In genomic region chr12:86682178-86682577, GRCm38 (mm10) we compare ENCODE assay signal across 15 mouse cellular contexts. TPM values are rescaled to one million over a fixed set of nuclear protein-coding genes. Genes with fewer than 3 reads are reported as not detected.
DNase-seq lines count a peak whose midpoint lies in the region; ATAC-seq and TF ChIP-seq lines count a peak whose summit lies in the region.
"Had no signal": no experiment of that assay in that cellular context is flagged by ENCODE, and none has a peak within 500 bp of the region (broad histone marks: within the 10 kb centered on the region; RNA-seq: fewer than 3 reads in every experiment).

No protein-coding gene starts in this region.

- no peak for TF ChIP-seq POLR2A in heart, adult 2 months (IDR thresholded peaks at IDR 0.05; ENCODE audit: insufficient read depth, low read depth, low read length)

- no peak for TF ChIP-seq CTCF in heart, adult 2 months (IDR thresholded peaks at IDR 0.05)

- intact Hi-C loops in heart, adult 2 months (cut with DNase I): no loop called here
- intact Hi-C loops in heart, postnatal 14 days (cut with DNase I): no loop called here

- H3K27ac ChIP-seq in heart, adult 2 months: peak overlapping the region; percentile 36; the same call in 1 of the 2 replicates
- H3K27ac ChIP-seq in neural tube, embryonic 11.5 days (ENCODE audit: low read depth, low read length): no peak overlapping the region
- H3K27ac ChIP-seq in midbrain, embryonic 10.5 days (replicated peaks): no peak overlapping the region

- TF ChIP-seq EP300 in heart, adult 2 months (IDR thresholded peaks at IDR 0.05; ENCODE audit: insufficient read depth, low read depth, low read length): no peak

- 38% methylated on average over 8 of the region's 8 CpGs for WGBS in heart, adult 2 months
- WGBS in neural tube, embryonic 11.5 days: 89% methylated on average over 8 of the region's 8 CpGs
- 88% methylated on average over 8 of the region's 8 CpGs for WGBS in midbrain, embryonic 10.5 days

- no peak for ATAC-seq in neural tube, embryonic 11.5 days (ENCODE audit: insufficient read depth, low FRiP score, low TSS enrichment)
- ATAC-seq in CD4-positive, CD25-positive, alpha-beta regulatory T cell, adult 4 months: no peak

- H3K4me2 ChIP-seq in neural tube, embryonic 11.5 days (ENCODE audit: low read depth): no peak overlapping the region; the same call in none of the 2 replicates

- H3K4me3 ChIP-seq in heart, adult 2 months: no peak overlapping the region
- peak overlapping the region; percentile 91; the same call in 1 of the 2 replicates for H3K4me3 ChIP-seq in neural tube, embryonic 11.5 days (ENCODE audit: low read depth, low read length)
- H3K4me3 ChIP-seq in midbrain, embryonic 10.5 days: 0 out of 2 replicates have a peak overlapping the region, but pooled peaks have one; percentile 24

- no peaks in the 10 kb centered on the region for H3K36me3 ChIP-seq in heart, adult 2 months (ENCODE audit: control insufficient read depth, insufficient read depth, low read length)
- H3K36me3 ChIP-seq in neural tube, embryonic 11.5 days (ENCODE audit: control insufficient read depth, insufficient read depth, low read length): peaks cover 6% of the 10 kb centered on the region; the same call in 1 of the 2 replicates
- H3K36me3 ChIP-seq in midbrain, embryonic 10.5 days: peaks cover 48% of the 10 kb centered on the region

- H3K9me3 ChIP-seq in neural tube, embryonic 11.5 days (ENCODE audit: control insufficient read depth, low read length): no peaks in the 10 kb centered on the region
- H3K9me3 ChIP-seq in midbrain, embryonic 10.5 days (replicated peaks): no peaks in the 10 kb centered on the region

- H3K9ac ChIP-seq in heart, adult 2 months (ENCODE audit: low read depth, low read length): no peak overlapping the region
- no peak overlapping the region; the same call in 1 of the 2 replicates for H3K9ac ChIP-seq in neural tube, embryonic 11.5 days (ENCODE audit: low read length)

- no peak for DNase-seq in heart, adult 2 months
- no peak for DNase-seq in heart, postnatal 14 days
- DNase-seq in neural tube, embryonic 11.5 days (ENCODE audit: low spot score): no peak
- no peak for DNase-seq in neural tube, embryonic 10.5 days (ENCODE audit: extremely low spot score, low spot score)
- no peak for DNase-seq in midbrain, embryonic 10.5 days (ENCODE audit: low spot score)
- no peak for DNase-seq in spleen, postnatal 4 days (ENCODE audit: low spot score in 2 of 2)
- DNase-seq in gastrocnemius, adult 8-10 months (ENCODE audit: low spot score in 2 of 2): no peak
- DNase-seq: kidney, postnatal 25 days; thymus, adult 2 months had no signal

- peaks cover 18% of the 10 kb centered on the region for H3K4me1 ChIP-seq in heart, adult 2 months (ENCODE audit: control insufficient read depth, insufficient read depth, low read length)
- peaks cover 17% of the 10 kb centered on the region for H3K4me1 ChIP-seq in neural tube, embryonic 11.5 days (ENCODE audit: control insufficient read depth, insufficient read depth, low read length)
- peaks cover 52% of the 10 kb centered on the region for H3K4me1 ChIP-seq in midbrain, embryonic 10.5 days

- no peaks in the 10 kb centered on the region for H3K79me2 ChIP-seq in heart, adult 2 months (replicated peaks; ENCODE audit: control insufficient read depth, insufficient read depth, low read length)

- no peaks in the 10 kb centered on the region for H3K27me3 ChIP-seq in heart, adult 2 months (ENCODE audit: control insufficient read depth, insufficient read depth, low read length)
- no peaks in the 10 kb centered on the region for H3K27me3 ChIP-seq in neural tube, embryonic 11.5 days (ENCODE audit: control insufficient read depth, insufficient read depth, low read length)
- H3K27me3 ChIP-seq in midbrain, embryonic 10.5 days (ENCODE audit: low read depth, poor library complexity, severe bottlenecking): peaks cover 9% of the 10 kb centered on the region

RNA-seq across cellular contexts. Expression of gene Vash1, which starts 3.7 kb away (rescaled TPM):
- 10 to 100 TPM; 10.0 to 14.8 TPM for total RNA-seq in heart, adult 2 months (2021)
- 6.4 and 9.3 TPM in 2 replicates for polyA plus RNA-seq in heart, adult 2 months (2012; rRNA removed)
- total RNA-seq in heart, postnatal 14 days (2021): 10 to 100 TPM; 23.4 to 32.5 TPM
- 26.6 and 27.8 TPM in 2 replicates for polyA plus RNA-seq in neural tube, embryonic 11.5 days (2014; fragmentation: Nextera tagmentation; extraction: Ambion mirVana)
- 17.5 and 22.3 TPM in 2 replicates for polyA plus RNA-seq in midbrain, embryonic 10.5 days (2016; fragmentation: Nextera tagmentation; extraction: Ambion mirVana)
- polyA plus RNA-seq in CD4-positive, CD25-positive, alpha-beta regulatory T cell, adult 4 months (2017; shearing (Covaris generic)): not detected
- 1 to 10 TPM; 2.0 to 3.6 (median 3.1) TPM for total RNA-seq in gastrocnemius, adult 8-10 months (2022)

RNA-seq across cellular contexts. Expression of gene Angel1, which starts 44.1 kb away (rescaled TPM):
- 1 to 10 TPM; 2.7 to 3.5 TPM for total RNA-seq in heart, adult 2 months (2021)
- polyA plus RNA-seq in heart, adult 2 months (2012; rRNA removed): 6.1 and 7.4 TPM in 2 replicates
- total RNA-seq in heart, postnatal 14 days (2021): 1 to 10 TPM; 3.8 to 4.3 TPM
- polyA plus RNA-seq in neural tube, embryonic 11.5 days (2014; fragmentation: Nextera tagmentation; extraction: Ambion mirVana): 14.8 and 15.3 TPM in 2 replicates
- 14.4 and 16.0 TPM in 2 replicates for polyA plus RNA-seq in midbrain, embryonic 10.5 days (2016; fragmentation: Nextera tagmentation; extraction: Ambion mirVana)
- 10 to 100 TPM in 1 of 2 experiments, 1 to 10 TPM in 1; 5.4 to 10.3 TPM for polyA plus RNA-seq in CD4-positive, CD25-positive, alpha-beta regulatory T cell, adult 4 months (2017; shearing (Covaris generic))
- total RNA-seq in gastrocnemius, adult 8-10 months (2022): 1 to 10 TPM; 3.4 to 6.3 (median 4.8) TPM

RNA-seq across cellular contexts. Expression of gene Lrrc74a, which starts 52.0 kb away (rescaled TPM):
- not detected for total RNA-seq in heart, adult 2 months (2021)
- not detected in 2 replicates for polyA plus RNA-seq in heart, adult 2 months (2012; rRNA removed)
- total RNA-seq in heart, postnatal 14 days (2021): not detected
- polyA plus RNA-seq in neural tube, embryonic 11.5 days (2014; fragmentation: Nextera tagmentation; extraction: Ambion mirVana): not detected in 2 replicates
- polyA plus RNA-seq in midbrain, embryonic 10.5 days (2016; fragmentation: Nextera tagmentation; extraction: Ambion mirVana): not detected in 2 replicates
- not detected for polyA plus RNA-seq in CD4-positive, CD25-positive, alpha-beta regulatory T cell, adult 4 months (2017; shearing (Covaris generic))
- not detected for total RNA-seq in gastrocnemius, adult 8-10 months (2022)
- total RNA-seq: gastrocnemius, postnatal 4 days; left cerebral cortex, postnatal 36 days; megakaryocyte progenitor cell, adult 5-6 weeks had no signal
- polyA plus RNA-seq: brain, embryonic 14.5 days; embryonic facial prominence, embryonic 11.5 days had no signal
